Mouse (Mus musculus): ENCODE results near the gene Top3a. TPM values are rescaled to one million over a fixed set of nuclear protein-coding genes. Genes with fewer than 3 reads are reported as not detected.

The Top3a gene
- polyA plus RNA-seq, 1 experiment from 2014 or later, result 10.5 TPM

DNA sequence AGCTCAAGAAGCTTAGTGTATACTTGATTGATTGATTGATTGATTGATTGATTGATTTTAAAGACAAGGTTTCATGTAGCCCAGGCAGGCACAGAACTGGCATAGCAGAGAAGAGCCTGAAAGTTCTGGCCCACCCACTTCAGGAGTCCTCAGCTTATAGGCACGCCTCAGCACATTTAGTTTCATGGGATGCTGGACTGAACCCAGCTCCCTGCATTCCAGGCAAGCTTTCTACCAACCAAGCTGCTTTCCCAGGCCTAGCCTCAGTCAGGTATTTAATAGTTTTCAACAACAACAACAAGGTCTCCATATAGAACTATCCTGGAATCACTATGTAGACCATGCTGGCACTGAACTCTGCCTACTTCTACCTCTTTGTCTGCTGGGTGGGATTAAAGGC is 32.4 kb upstream of the Top3a start:
- WGBS (ENCODE audit: insufficient replicate concordance), result 71% methylated on average over 1 of the region's 1 CpGs
- ATAC-seq (replicated peaks; ENCODE audit: insufficient number of reproducible peaks, low FRiP score, low TSS enrichment), result no peak
- Histone ChIP-seq H3K36me3 (ENCODE audit: control insufficient read depth, insufficient read depth, low read length) (no peaks in the 10 kb centered on the region), H3K4me2 (peak overlapping the region; percentile 76), H3K4me3 (ENCODE audit: low read depth, low read length) (peak overlapping the region; percentile 47), H3K4me1 (ENCODE audit: control insufficient read depth, insufficient read depth, low read length) (peaks cover 23% of the 10 kb centered on the region), H3K9me3 (replicated peaks; ENCODE audit: control insufficient read depth, low read length) (no peaks in the 10 kb centered on the region), H3K9ac (ENCODE audit: low read depth, low read length) (no peak overlapping the region; the same call in 1 of the 2 replicates), H3K27ac (ENCODE audit: low read depth, low read length) (no peak overlapping the region), H3K27me3 (ENCODE audit: control insufficient read depth, insufficient read depth, low read length) (no peaks in the 10 kb centered on the region)

DNA sequence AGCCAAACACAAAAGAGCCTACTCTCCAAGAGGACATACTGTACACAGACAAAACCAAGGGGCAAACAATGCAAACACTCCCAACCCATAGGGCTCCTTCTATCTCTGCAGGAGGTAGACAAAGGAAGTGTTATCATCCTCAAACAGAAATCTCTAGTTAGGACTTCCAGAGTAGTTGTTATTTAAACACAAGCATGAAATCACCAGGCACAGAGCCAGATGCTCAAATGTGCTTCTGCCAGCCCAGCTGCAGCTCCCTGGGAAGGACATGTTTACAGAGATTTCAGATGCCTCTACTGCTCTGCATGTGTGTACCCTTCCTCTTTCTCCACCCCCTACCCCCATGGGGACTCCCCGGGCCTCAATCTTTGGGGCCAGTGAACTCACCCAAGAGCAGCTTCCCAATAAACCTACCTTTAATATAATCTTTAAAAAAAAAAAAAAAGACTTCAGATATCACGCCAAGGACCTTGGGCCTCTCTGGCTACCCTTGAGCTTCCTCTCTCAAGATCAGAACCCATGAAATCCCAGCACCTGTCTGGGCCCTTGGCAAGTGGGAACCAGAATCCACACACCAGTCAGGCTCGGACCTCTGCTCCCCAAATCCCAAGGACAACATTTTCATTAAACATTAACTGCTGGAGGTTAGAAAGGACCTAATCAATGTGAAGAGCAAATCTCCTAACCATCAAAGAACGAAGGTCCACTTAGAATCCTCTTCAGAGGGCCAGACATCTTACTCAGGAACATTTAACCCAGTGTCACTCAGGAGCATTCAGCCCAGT is 31.3 kb upstream of the Top3a start:
- no peak overlapping the region for H3K4me2 ChIP-seq
- no peaks in the 10 kb centered on the region for H3K27me3 ChIP-seq (ENCODE audit: control insufficient read depth, insufficient read depth, low read length)
- H3K36me3 ChIP-seq (ENCODE audit: control insufficient read depth, insufficient read depth, low read length), result no peaks in the 10 kb centered on the region
- ATAC-seq (replicated peaks; ENCODE audit: insufficient number of reproducible peaks, low FRiP score, low TSS enrichment), result no peak
- WGBS (ENCODE audit: insufficient replicate concordance), result 70% methylated on average over 4 of the region's 4 CpGs
- no peaks in the 10 kb centered on the region for H3K9me3 ChIP-seq (replicated peaks; ENCODE audit: control insufficient read depth, low read length)
- H3K9ac ChIP-seq (ENCODE audit: low read depth, low read length), result no peak overlapping the region
- H3K4me3 ChIP-seq (ENCODE audit: low read depth, low read length), result no peak overlapping the region
- no peak overlapping the region for H3K27ac ChIP-seq (ENCODE audit: low read depth, low read length)
- H3K4me1 ChIP-seq (ENCODE audit: control insufficient read depth, insufficient read depth, low read length), result peaks cover 23% of the 10 kb centered on the region

DNA sequence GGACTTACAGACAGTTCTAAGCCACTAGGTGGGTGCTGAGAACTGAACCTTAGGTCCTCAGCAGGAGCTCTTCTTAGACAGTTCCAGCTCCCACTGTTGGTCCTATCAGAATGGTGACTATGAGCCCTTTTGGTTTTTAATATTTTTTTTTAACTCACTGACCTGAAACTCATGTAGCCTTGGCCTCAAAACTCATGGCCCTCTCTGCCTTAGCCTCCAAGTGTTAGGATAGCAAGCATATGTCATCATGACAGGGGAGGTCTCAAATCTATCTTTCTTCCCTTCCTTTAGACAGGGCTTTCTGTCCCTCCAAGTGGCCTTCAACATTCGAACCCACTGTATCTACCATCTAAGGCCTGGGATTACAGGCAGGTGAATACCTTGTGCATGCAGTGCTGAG is 23.7 kb upstream of the Top3a start:
- Histone ChIP-seq H3K36me3 (ENCODE audit: control insufficient read depth, insufficient read depth, low read length) (0 out of 2 replicates have a peak, but pooled peaks cover 7% of the 10 kb centered on the region), H3K4me1 (ENCODE audit: control insufficient read depth, insufficient read depth, low read length) (no peaks in the 10 kb centered on the region), H3K4me2 (no peak overlapping the region), H3K27me3 (ENCODE audit: control insufficient read depth, insufficient read depth, low read length) (no peaks in the 10 kb centered on the region), H3K27ac (ENCODE audit: low read depth, low read length) (no peak overlapping the region), H3K9me3 (replicated peaks; ENCODE audit: control insufficient read depth, low read length) (no peaks in the 10 kb centered on the region), H3K9ac (ENCODE audit: low read depth, low read length) (no peak overlapping the region), H3K4me3 (ENCODE audit: low read depth, low read length) (no peak overlapping the region)
- 75% methylated on average over 1 of the region's 1 CpGs for WGBS (ENCODE audit: insufficient replicate concordance)
- no peak for ATAC-seq (replicated peaks; ENCODE audit: insufficient number of reproducible peaks, low FRiP score, low TSS enrichment)

DNA sequence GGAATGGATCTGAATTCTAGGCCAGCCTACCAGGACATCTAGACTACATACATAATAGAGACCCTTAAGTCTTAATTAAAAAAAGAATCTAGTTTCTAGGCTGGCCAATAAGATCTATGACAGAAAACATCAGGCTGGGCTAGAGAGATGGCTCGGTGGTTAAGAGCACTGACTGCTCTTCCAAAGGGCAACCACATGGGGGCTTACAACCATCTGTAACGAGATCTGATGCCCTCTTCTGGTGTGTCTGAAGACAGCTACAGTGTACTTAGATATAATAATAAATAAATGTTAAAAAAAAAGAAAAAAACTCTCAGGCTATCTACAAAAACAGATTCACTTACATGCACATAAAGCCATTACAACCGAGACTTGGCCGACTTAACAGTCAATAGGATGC is 22.8 kb upstream of the Top3a start:
- peaks cover 7% of the 10 kb centered on the region; the same call in 1 of the 2 replicates for H3K36me3 ChIP-seq (ENCODE audit: control insufficient read depth, insufficient read depth, low read length)
- no peak overlapping the region for H3K4me3 ChIP-seq (ENCODE audit: low read depth, low read length)
- H3K9me3 ChIP-seq (replicated peaks; ENCODE audit: control insufficient read depth, low read length), result no peaks in the 10 kb centered on the region
- no peaks in the 10 kb centered on the region for H3K4me1 ChIP-seq (ENCODE audit: control insufficient read depth, insufficient read depth, low read length)
- H3K9ac ChIP-seq (ENCODE audit: low read depth, low read length), result no peak overlapping the region
- H3K27me3 ChIP-seq (ENCODE audit: control insufficient read depth, insufficient read depth, low read length), result no peaks in the 10 kb centered on the region
- no peak for ATAC-seq (replicated peaks; ENCODE audit: insufficient number of reproducible peaks, low FRiP score, low TSS enrichment)
- no peak overlapping the region for H3K27ac ChIP-seq (ENCODE audit: low read depth, low read length)
- 90% methylated on average over 4 of the region's 4 CpGs for WGBS (ENCODE audit: insufficient replicate concordance)
- no peak overlapping the region for H3K4me2 ChIP-seq

DNA sequence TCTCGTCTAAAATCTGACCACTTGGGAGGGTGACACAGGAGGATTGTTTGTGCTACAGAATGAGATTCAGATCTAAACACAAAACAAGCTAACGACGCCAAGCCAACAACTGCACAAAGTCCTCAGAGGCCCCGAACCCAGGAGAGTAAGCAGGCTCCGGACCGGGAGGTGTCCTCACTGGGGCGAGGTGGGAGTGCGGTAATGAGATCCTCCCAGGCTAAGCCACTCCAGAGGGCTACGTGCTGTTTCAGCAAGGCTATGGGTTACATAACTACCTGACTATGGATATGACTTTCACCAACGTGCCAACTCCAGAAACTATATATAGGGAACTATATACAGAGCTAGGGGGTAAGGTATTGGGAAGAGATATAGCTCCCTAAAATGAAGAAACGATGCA is 19.2 kb upstream of the Top3a start:
- 85% methylated on average over 11 of the region's 11 CpGs for WGBS (ENCODE audit: insufficient replicate concordance)
- no peak for ATAC-seq (replicated peaks; ENCODE audit: insufficient number of reproducible peaks, low FRiP score, low TSS enrichment)
- no peak overlapping the region for H3K27ac ChIP-seq (ENCODE audit: low read depth, low read length)

DNA sequence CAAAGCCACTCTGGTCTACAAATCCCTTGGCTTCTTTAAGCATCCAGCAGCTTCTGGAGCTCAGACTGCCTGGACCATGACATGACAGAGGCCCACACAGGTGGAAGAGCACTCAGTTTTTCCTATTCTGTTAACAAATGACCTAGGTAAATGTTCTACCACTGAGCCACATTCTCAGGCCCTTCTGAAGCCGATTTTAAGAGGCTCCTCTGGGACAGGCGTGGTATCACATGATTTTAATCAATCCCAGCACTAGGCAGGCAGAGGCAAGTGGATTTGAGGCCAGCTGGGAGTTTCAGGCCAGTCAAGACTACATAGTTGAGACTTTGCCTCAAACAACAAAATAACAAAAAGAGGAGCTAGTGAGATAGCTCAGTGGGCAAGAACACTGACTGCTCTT is 13.3 kb upstream of the Top3a start:
- peaks cover 27% of the 10 kb centered on the region for H3K36me3 ChIP-seq (ENCODE audit: control insufficient read depth, insufficient read depth, low read length)

More for the DNA sequence above, 19.2 kb upstream of the Top3a start:
- Histone ChIP-seq H3K4me1 (ENCODE audit: control insufficient read depth, insufficient read depth, low read length) (no peaks in the 10 kb centered on the region), H3K9ac (ENCODE audit: low read depth, low read length) (no peak overlapping the region), H3K9me3 (replicated peaks; ENCODE audit: control insufficient read depth, low read length) (no peaks in the 10 kb centered on the region), H3K36me3 (ENCODE audit: control insufficient read depth, insufficient read depth, low read length) (peaks cover 11% of the 10 kb centered on the region), H3K4me2 (no peak overlapping the region), H3K4me3 (ENCODE audit: low read depth, low read length) (no peak overlapping the region), H3K27me3 (ENCODE audit: control insufficient read depth, insufficient read depth, low read length) (no peaks in the 10 kb centered on the region)

DNA sequence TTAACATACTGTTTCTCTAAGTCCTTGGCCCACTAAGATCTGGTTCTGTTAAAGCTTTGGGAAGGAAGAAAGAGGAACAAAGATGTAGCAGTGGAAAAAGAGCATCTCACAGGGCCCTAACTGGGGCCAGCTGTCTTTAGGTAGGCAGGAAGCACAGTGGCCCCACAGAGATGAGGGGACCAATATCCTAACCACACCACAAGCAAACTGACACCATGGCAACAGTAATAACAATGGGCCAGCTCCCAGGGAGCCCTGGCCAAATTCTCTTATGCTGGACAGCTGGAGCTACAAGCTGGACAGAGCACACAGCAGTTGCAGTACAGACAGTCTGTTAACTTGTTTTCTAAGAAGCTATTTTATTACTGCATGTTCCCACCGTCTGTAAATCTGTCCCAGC is 10.4 kb upstream of the Top3a start:
- H3K36me3 ChIP-seq (ENCODE audit: control insufficient read depth, insufficient read depth, low read length), result peaks cover 36% of the 10 kb centered on the region
- no peak overlapping the region for H3K4me3 ChIP-seq (ENCODE audit: low read depth, low read length)
- no peak overlapping the region for H3K4me2 ChIP-seq
- WGBS (ENCODE audit: insufficient replicate concordance), result 79% methylated on average over 1 of the region's 1 CpGs
- ATAC-seq (replicated peaks; ENCODE audit: insufficient number of reproducible peaks, low FRiP score, low TSS enrichment), result no peak
- H3K27me3 ChIP-seq (ENCODE audit: control insufficient read depth, insufficient read depth, low read length), result no peaks in the 10 kb centered on the region
- no peak overlapping the region for H3K27ac ChIP-seq (ENCODE audit: low read depth, low read length)
- H3K9me3 ChIP-seq (replicated peaks; ENCODE audit: control insufficient read depth, low read length), result no peaks in the 10 kb centered on the region
- no peak overlapping the region for H3K9ac ChIP-seq (ENCODE audit: low read depth, low read length)
- 0 out of 2 replicates have a peak, but pooled peaks cover 4% of the 10 kb centered on the region for H3K4me1 ChIP-seq (ENCODE audit: control insufficient read depth, insufficient read depth, low read length)

More for the DNA sequence above, 13.3 kb upstream of the Top3a start:
- Histone ChIP-seq H3K9ac (ENCODE audit: low read depth, low read length) (no peak overlapping the region), H3K4me2 (no peak overlapping the region), H3K27ac (ENCODE audit: low read depth, low read length) (no peak overlapping the region), H3K27me3 (ENCODE audit: control insufficient read depth, insufficient read depth, low read length) (no peaks in the 10 kb centered on the region), H3K4me1 (ENCODE audit: control insufficient read depth, insufficient read depth, low read length) (0 out of 2 replicates have a peak, but pooled peaks cover 4% of the 10 kb centered on the region), H3K9me3 (replicated peaks; ENCODE audit: control insufficient read depth, low read length) (no peaks in the 10 kb centered on the region), H3K4me3 (ENCODE audit: low read depth, low read length) (no peak overlapping the region)
- ATAC-seq (replicated peaks; ENCODE audit: insufficient number of reproducible peaks, low FRiP score, low TSS enrichment), result no peak
- WGBS (ENCODE audit: insufficient replicate concordance), result 77% methylated on average over 2 of the region's 2 CpGs

DNA sequence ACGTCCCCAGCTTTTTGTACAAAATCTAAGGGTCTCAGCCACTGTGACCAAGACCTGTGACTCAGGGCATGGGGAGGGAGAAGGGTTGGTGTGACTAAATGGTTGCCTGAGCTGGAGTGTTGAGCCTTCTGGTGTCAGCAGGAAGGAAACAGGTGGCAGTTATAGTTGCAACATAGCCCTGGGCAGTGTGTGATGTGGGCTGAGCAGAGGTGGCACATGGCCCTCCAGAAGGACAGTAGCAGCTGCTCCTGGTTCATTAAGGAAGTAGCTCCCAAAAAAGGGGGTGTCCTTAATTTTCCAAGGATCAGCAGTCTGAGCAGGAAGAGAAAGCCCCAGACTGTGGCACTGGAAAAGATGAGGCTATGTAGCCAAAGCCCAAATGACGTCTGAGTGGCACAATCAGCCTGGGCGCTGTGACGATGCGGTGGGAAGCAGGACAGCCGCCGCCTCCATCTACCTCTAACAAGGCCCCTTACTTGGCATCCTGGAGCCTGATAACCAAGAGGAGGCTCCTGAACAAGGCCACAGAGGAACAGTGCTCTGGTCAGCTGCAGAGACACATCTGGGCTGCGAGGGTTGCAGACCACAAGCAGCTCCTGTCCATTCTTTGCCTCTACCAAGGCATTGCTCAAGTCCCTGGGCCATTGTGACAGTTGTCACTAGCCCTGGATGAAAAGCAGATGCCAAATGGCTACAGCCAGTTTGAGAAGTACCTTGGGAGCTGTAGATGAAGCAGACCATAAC is 7.2 kb upstream of the Top3a start:
- no peak overlapping the region for H3K4me2 ChIP-seq
- no peaks in the 10 kb centered on the region for H3K27me3 ChIP-seq (ENCODE audit: control insufficient read depth, insufficient read depth, low read length)
- H3K36me3 ChIP-seq (ENCODE audit: control insufficient read depth, insufficient read depth, low read length), result peaks cover 28% of the 10 kb centered on the region
- no peaks in the 10 kb centered on the region for H3K9me3 ChIP-seq (replicated peaks; ENCODE audit: control insufficient read depth, low read length)
- no peak overlapping the region for H3K4me3 ChIP-seq (ENCODE audit: low read depth, low read length)
- no peak overlapping the region for H3K9ac ChIP-seq (ENCODE audit: low read depth, low read length)
- ATAC-seq (replicated peaks; ENCODE audit: insufficient number of reproducible peaks, low FRiP score, low TSS enrichment), result no peak
- H3K4me1 ChIP-seq (ENCODE audit: control insufficient read depth, insufficient read depth, low read length), result peaks cover 29% of the 10 kb centered on the region
- H3K27ac ChIP-seq (ENCODE audit: low read depth, low read length), result no peak overlapping the region
- 89% methylated on average over 8 of the region's 8 CpGs for WGBS (ENCODE audit: insufficient replicate concordance)

All from heart, embryonic 11.5 days (tissue).